Mouse (Mus musculus) cerebellum, adult 2 months (tissue): Measurements from ENCODE around the gene Vmn2r75. TPM values are rescaled to one million over a fixed set of nuclear protein-coding genes. Genes with fewer than 3 reads are reported as not detected.
"Not testable (repeated sequence)": the region's sequence is repeated elsewhere in the genome, so short reads cannot be mapped to it uniquely, and the experiment has no call there.

Experiments used
- DNase-seq, 2 experiments: peaks; one replicate each; pipeline ENCODE4 v3.0.0; 2021
- H3K27ac ChIP-seq: fragments of 200-500 bp; 2 replicates; pipeline ENCODE4 v1.5.1; 2012; ENCODE audit warnings: low read length, control low read depth, inconsistent platforms; ENCODE audit not compliant: insufficient read depth
- H3K27me3 ChIP-seq: fragments of 200-500 bp; 2 replicates; pipeline ENCODE4 v1.6.1; 2012; ENCODE audit warnings: inconsistent platforms, mild to moderate bottlenecking, low read length, moderate library complexity; ENCODE audit not compliant: control insufficient read depth, insufficient read depth
- H3K4me1 ChIP-seq: fragments of 200-500 bp; 2 replicates; pipeline ENCODE4 v1.6.1; 2011; ENCODE audit warnings: low read length; ENCODE audit not compliant: control insufficient read depth, insufficient read depth
- H3K4me3 ChIP-seq: fragments of 200-500 bp; replicated peaks from 2 replicates; pipeline ENCODE3; 2011; ENCODE audit warnings: mild to moderate bottlenecking, low read depth, low read length, control low read depth; ENCODE audit not compliant: insufficient read depth
- CTCF ChIP-seq: fragments of 200-500 bp; IDR thresholded peaks from 2 replicates; pipeline ENCODE4 v1.5.1; 2011; ENCODE audit warnings: low read depth, mild to moderate bottlenecking, control low read depth, low read length, moderate library complexity, borderline replicate concordance; ENCODE audit not compliant: insufficient read depth
- POLR2A ChIP-seq: fragments of 200-500 bp; IDR thresholded peaks from 2 replicates; pipeline ENCODE4 v1.6.1; 2011; ENCODE audit warnings: low read length, control low read depth, borderline replicate concordance; ENCODE audit not compliant: insufficient read depth
- WGBS: fragments of 180-500 bp; shearing (Covaris S2); methylation state at CpG from one replicate; pipeline ENCODE4 v1.1.7; 2018; 5-methylcytosine and 5-hydroxymethylcytosine counted together
- polyA plus RNA-seq: library from polyadenylated mRNA; depleted of rRNA; stranded (reverse); fragments of >200 nt; gene quantifications from 2 replicates; pipeline ENCODE4 v1.2.3, GENCODE M21; 2012; rRNA removed

Vmn2r75 gene
- not detected in 2 replicates for polyA plus RNA-seq

GRCm38 (mm10) chr7:86171678-86172077 is at the start of gene Vmn2r75:
TSS of gene Vmn2r75 (minus strand) at chr7:86171778.
- H3K4me3 ChIP-seq, H3K27me3 ChIP-seq, DNase-seq, H3K27ac ChIP-seq, H3K4me1 ChIP-seq: not testable (repeated sequence)
- WGBS: 26% methylated on average over 1 of the region's 1 CpGs

- no peaks in the 10 kb centered on the region for H3K4me1 ChIP-seq
- H3K4me3 ChIP-seq: no peak overlapping the region
- H3K27ac ChIP-seq: no peak overlapping the region
- H3K27me3 ChIP-seq: no peaks in the 10 kb centered on the region; the same call in 1 of the 2 replicates
- TF ChIP-seq CTCF (no peak), POLR2A (no peak)
- DNase-seq: no peak
Measured at GRCm38 (mm10) chr7:86211345-86211744, 39.8 kb upstream of the Vmn2r75 start.

Other genes with a start within 250 kb of the Vmn2r75 start
- not detected in 2 replicates for gene Vmn2r74, start 210.1 kb downstream of the Vmn2r75 start, polyA plus RNA-seq
- not detected in 2 replicates for gene Vmn2r76, start 74.5 kb upstream of the Vmn2r75 start, polyA plus RNA-seq
- gene Olfr310, start 105.4 kb upstream of the Vmn2r75 start, polyA plus RNA-seq: not detected in 2 replicates
- not detected in 2 replicates for gene Olfr309, start 141.9 kb upstream of the Vmn2r75 start, polyA plus RNA-seq
- gene Olfr308, start 153.9 kb upstream of the Vmn2r75 start, polyA plus RNA-seq: not detected in 2 replicates
- not detected in 2 replicates for gene Olfr307, start 165.8 kb upstream of the Vmn2r75 start, polyA plus RNA-seq
- not detected in 2 replicates for gene Olfr305, start 195.2 kb upstream of the Vmn2r75 start, polyA plus RNA-seq
- gene Olfr304, start 214.9 kb upstream of the Vmn2r75 start, polyA plus RNA-seq: not detected in 2 replicates
- not detected in 2 replicates for gene Olfr303, start 226.0 kb upstream of the Vmn2r75 start, polyA plus RNA-seq
- gene Olfr301, start 232.1 kb upstream of the Vmn2r75 start, polyA plus RNA-seq: not detected in 2 replicates